Mouse (Mus musculus) heart, embryonic 13.5 days (tissue): ENCODE measurements around the gene Aaed1. TPM values are rescaled to one million over a fixed set of nuclear protein-coding genes. Genes with fewer than 3 reads are reported as not detected.

Experiments used
- ATAC-seq: fragments of 200-750 bp; cut with Nextera tagmentation; 2 replicates; pipeline ENCODE4 v1.8.0; 2017; ENCODE audit warnings: moderate TSS enrichment; ENCODE audit not compliant: insufficient number of reproducible peaks, low FRiP score, low TSS enrichment; ENCODE audit errors: extremely low read depth
- H3K27ac ChIP-seq: fragments of 300-500 bp; sonication (generic); replicated peaks from 2 replicates; pipeline ENCODE4 v1.5.1; 2015; ENCODE audit warnings: moderate library complexity, mild to moderate bottlenecking, inconsistent platforms
- H3K27me3 ChIP-seq: fragments of 300-500 bp; sonication (generic); replicated peaks from 2 replicates; pipeline ENCODE4 v1.6.1; 2015; ENCODE audit warnings: mild to moderate bottlenecking, inconsistent platforms
- H3K36me3 ChIP-seq: fragments of 300-500 bp; sonication (generic); 2 replicates; pipeline ENCODE4 v1.6.1; 2015; ENCODE audit warnings: mild to moderate bottlenecking, inconsistent platforms
- H3K4me1 ChIP-seq: fragments of 300-500 bp; sonication (generic); 2 replicates; pipeline ENCODE4 v1.6.1; 2015; ENCODE audit warnings: inconsistent platforms
- H3K4me2 ChIP-seq: fragments of 300-500 bp; sonication (generic); 2 replicates; pipeline ENCODE4 v1.6.1; 2015; ENCODE audit warnings: inconsistent platforms, mild to moderate bottlenecking, moderate library complexity
- H3K4me3 ChIP-seq: fragments of 300-500 bp; sonication (generic); 2 replicates; pipeline ENCODE4 v1.5.1; 2015; ENCODE audit warnings: moderate library complexity, mild to moderate bottlenecking, inconsistent platforms
- H3K9ac ChIP-seq: fragments of 300-500 bp; sonication (generic); 2 replicates; pipeline ENCODE4 v1.6.1; 2015; ENCODE audit warnings: inconsistent platforms, mild to moderate bottlenecking, moderate library complexity
- H3K9me3 ChIP-seq: fragments of 300-500 bp; sonication (generic); 2 replicates; pipeline ENCODE4 v1.6.1; 2016; ENCODE audit warnings: inconsistent platforms
- WGBS: fragments of 180-500 bp; shearing (Covaris S2); methylation state at CpG from one replicate; pipeline ENCODE4 v1.1.7; 2015; ENCODE audit warnings: mixed read lengths; 5-methylcytosine and 5-hydroxymethylcytosine counted together
- polyA plus RNA-seq: library from polyadenylated mRNA; unstranded; fragments of >200 nt; fragmentation: Nextera tagmentation; extraction: Ambion mirVana; gene quantifications from 2 replicates; pipeline ENCODE4 v1.2.1, GENCODE M21; 2015

The Aaed1 gene
- polyA plus RNA-seq, 1 experiment from 2014 or later = 62.9 TPM

DNA sequence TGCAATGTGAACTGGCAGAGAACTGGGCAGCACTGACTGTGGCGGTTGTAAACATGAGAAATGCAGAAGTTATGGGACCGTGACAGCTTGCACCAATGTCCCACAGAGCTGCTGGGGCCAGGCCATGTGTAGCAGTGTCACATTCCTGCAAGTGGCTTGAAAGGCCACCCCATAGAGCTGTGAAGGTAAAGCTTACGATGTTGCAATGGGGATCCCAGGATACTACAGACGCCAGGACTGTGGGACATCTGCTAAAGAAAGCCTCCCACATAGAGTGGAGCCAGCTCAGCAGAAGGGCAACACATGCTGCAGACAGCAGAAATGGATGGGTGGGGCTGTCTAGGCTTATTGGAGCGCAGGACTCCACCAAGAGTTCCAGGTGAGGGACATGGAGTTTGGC, 5.0 kb downstream of the Aaed1 start:
- 86% methylated on average over 5 of the region's 5 CpGs for WGBS
- no peak overlapping the region for H3K27ac ChIP-seq
- H3K27me3 ChIP-seq = no peaks in the 10 kb centered on the region
- H3K4me3 ChIP-seq = no peak overlapping the region
- no peak overlapping the region for H3K4me2 ChIP-seq
- H3K36me3 ChIP-seq = peaks cover 49% of the 10 kb centered on the region
- no peak for ATAC-seq
- H3K9ac ChIP-seq = no peak overlapping the region
- H3K4me1 ChIP-seq = peaks cover 29% of the 10 kb centered on the region
- H3K9me3 ChIP-seq = no peaks in the 10 kb centered on the region

DNA sequence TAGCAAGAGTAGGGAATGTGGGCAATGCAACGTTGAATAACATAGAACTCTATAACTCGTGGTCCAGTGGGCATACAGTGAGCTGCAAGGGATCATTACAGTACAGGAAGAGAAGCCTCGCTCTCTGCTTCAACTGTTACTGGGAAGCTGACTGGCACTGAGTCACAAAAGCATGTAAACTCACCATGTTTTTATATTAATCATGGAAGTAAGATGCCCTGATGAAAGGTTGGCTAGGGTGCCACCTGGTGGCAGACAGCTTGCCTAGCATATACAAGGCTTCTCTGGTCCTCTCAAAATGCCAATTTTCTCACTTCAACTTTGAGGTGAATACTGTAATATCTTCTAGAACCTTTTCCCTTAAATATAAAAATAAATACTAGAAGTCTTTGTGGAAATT, 6.4 kb downstream of the Aaed1 start:
- Histone ChIP-seq H3K27ac (no peak overlapping the region), H3K36me3 (peaks cover 60% of the 10 kb centered on the region), H3K9me3 (no peaks in the 10 kb centered on the region), H3K9ac (no peak overlapping the region), H3K27me3 (no peaks in the 10 kb centered on the region), H3K4me3 (no peak overlapping the region), H3K4me2 (no peak overlapping the region), H3K4me1 (peaks cover 24% of the 10 kb centered on the region)
- no peak for ATAC-seq
- 64% methylated on average over 3 of the region's 3 CpGs for WGBS

DNA sequence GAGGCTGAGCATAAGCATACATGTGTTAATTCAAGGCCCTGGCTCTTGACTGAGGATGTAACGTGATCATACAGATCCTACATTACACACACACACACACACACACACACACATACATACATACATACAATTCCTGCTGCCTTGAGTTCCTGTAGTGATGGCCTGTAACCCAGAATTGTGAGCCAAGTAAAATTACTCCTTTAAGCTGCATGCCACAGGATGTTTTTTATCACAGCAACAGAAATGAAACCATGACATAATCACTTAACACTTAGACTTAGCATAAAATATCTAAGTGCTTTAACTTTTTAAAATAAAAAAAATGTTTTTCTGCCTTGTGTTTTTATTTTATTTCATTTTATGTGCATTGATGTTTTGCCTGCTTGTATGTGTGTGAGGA, 13.4 kb downstream of the Aaed1 start:
- peaks cover 75% of the 10 kb centered on the region for H3K36me3 ChIP-seq
- H3K9ac ChIP-seq = no peak overlapping the region
- no peak for ATAC-seq
- no peaks in the 10 kb centered on the region for H3K27me3 ChIP-seq
- 82% methylated on average over 1 of the region's 1 CpGs for WGBS
- H3K27ac ChIP-seq = no peak overlapping the region
- peaks cover 13% of the 10 kb centered on the region for H3K4me1 ChIP-seq
- H3K4me3 ChIP-seq = no peak overlapping the region
- no peaks in the 10 kb centered on the region for H3K9me3 ChIP-seq
- no peak overlapping the region for H3K4me2 ChIP-seq

DNA sequence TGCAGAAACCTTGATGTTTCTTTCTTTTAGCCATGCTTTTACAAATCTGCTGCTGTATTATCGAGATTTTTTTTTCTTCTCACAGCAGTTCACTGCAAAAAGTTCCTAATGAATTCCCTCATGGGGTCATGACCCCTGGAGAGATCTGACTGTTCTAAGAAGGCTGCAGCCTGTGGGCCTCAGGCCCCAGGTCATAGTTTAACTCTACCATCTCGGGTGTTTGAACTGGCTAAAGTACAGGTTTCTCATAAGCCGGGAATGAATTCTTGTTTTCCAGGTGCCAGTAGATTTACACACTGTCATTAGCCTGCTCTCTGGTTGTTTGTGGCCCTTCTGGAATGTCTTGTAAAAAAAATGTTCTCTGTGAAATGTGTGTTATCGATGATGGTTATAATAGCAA, 25.7 kb downstream of the Aaed1 start:
- no peak for ATAC-seq
- Histone ChIP-seq H3K4me3 (no peak overlapping the region), H3K4me2 (no peak overlapping the region), H3K27me3 (no peaks in the 10 kb centered on the region), H3K36me3 (peaks cover 37% of the 10 kb centered on the region), H3K4me1 (peaks cover 5% of the 10 kb centered on the region), H3K27ac (no peak overlapping the region), H3K9ac (no peak overlapping the region), H3K9me3 (peaks cover 5% of the 10 kb centered on the region; the same call in 1 of the 2 replicates)
- whole genome bisulfite sequencing = 57% methylated on average over 4 of the region's 4 CpGs

DNA sequence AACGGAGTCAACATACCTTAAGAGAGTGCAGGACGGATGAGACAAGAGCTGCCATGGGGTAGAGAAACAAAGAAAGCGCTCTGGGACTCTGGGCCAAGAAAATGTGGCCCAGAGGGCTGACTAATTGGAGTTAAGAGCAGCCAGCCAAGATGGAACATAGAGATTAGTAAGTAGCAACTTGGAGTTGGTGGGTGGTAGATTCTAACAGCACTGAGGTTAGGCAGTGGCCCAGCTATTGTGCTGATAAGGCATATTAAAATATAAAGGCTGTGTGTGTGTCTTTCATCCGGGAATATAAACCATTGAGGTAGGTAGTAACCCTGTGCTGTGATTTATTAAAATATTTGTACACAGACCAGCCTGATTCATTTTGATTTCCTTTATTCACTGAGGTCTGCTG, 26.2 kb downstream of the Aaed1 start:
- Histone ChIP-seq H3K36me3 (peaks cover 33% of the 10 kb centered on the region), H3K4me2 (no peak overlapping the region), H3K9ac (no peak overlapping the region), H3K27ac (no peak overlapping the region), H3K27me3 (no peaks in the 10 kb centered on the region), H3K9me3 (peaks cover 5% of the 10 kb centered on the region; the same call in 1 of the 2 replicates), H3K4me3 (no peak overlapping the region), H3K4me1 (peaks cover 5% of the 10 kb centered on the region)
- 67% methylated on average over 4 of the region's 4 CpGs for WGBS
- ATAC-seq = no peak

DNA sequence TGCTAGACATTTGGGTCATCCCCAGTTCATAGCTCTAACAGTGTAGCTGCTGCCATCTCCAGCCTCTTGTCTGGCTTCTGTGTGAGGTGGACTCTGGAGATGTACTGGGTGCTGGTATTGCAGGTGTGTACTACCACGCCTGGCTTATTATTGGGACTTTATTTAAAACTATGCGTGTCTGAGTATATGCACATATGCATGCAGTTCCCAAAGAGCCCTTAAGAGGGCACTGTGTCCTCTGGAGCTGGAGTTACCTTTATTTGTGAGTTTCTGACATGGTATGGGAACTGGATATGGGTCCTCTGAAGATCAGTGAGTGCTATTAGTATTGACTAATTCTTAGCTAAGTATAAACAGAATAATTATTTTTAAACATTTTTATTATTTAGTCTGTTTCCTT, 27.8 kb downstream of the Aaed1 start:
- WGBS = 93% methylated on average over 2 of the region's 2 CpGs
- Histone ChIP-seq H3K9me3 (peaks cover 5% of the 10 kb centered on the region; the same call in 1 of the 2 replicates), H3K4me2 (no peak overlapping the region), H3K9ac (no peak overlapping the region), H3K4me3 (no peak overlapping the region), H3K27me3 (no peaks in the 10 kb centered on the region), H3K27ac (no peak overlapping the region), H3K4me1 (peaks cover 5% of the 10 kb centered on the region), H3K36me3 (peaks cover 23% of the 10 kb centered on the region)
- ATAC-seq = no peak

DNA sequence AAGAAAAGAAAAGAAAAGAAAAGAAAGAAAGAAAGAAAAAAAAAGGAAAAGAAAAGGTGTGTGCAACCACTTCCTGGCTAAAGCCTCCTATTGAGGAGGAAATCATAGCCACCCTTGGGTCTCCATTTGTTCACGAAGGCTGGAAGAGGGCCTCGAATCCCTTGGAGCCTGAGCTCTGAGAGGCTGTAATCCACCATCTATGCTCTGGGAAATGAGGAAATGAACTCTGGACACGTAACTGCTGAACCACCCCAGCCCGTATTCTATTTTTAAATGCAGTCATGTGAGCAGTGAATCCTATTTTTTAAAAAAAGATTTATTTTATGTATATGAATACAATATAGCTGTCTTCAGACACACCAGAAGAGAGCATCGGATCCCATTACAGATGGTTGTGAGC, 31.6 kb downstream of the Aaed1 start:
- no peak for ATAC-seq
- 83% methylated on average over 5 of the region's 5 CpGs for whole genome bisulfite sequencing

DNA sequence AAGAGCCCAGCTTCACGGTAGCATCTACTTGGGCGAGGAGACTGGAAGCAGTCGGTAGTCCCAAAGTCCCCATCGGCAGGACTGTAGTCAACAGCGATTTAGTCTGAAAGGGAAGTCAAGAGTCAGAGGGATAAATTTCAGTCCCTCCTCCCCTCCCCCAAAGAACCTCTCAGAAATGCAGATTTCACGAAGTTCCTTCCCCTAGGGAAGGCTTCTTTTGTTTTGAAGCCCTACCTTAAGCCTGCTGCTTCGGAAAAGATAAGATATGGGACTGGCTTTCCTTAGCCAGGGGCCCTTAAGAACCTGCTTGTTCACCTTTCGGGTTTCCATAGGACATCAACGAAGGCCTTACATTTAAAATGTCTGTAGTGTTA, 36.8 kb downstream of the Aaed1 start:
- Histone ChIP-seq H3K9ac (no peak overlapping the region), H3K36me3 (no peaks in the 10 kb centered on the region), H3K9me3 (no peaks in the 10 kb centered on the region), H3K27ac (no peak overlapping the region), H3K4me2 (peak overlapping the region; percentile 100), H3K4me3 (peak overlapping the region; percentile 84), H3K4me1 (peaks cover 19% of the 10 kb centered on the region), H3K27me3 (peaks cover 5% of the 10 kb centered on the region; the same call in 1 of the 2 replicates)
- WGBS = 15% methylated on average over 9 of the region's 9 CpGs
- no peak for ATAC-seq

More for the DNA sequence above, 31.6 kb downstream of the Aaed1 start:
- no peaks in the 10 kb centered on the region for H3K27me3 ChIP-seq
- H3K9me3 ChIP-seq = peaks cover 5% of the 10 kb centered on the region; the same call in 1 of the 2 replicates
- no peak overlapping the region for H3K9ac ChIP-seq
- H3K4me3 ChIP-seq = no peak overlapping the region
- H3K4me2 ChIP-seq = no peak overlapping the region
- peaks cover 8% of the 10 kb centered on the region for H3K36me3 ChIP-seq
- no peak overlapping the region for H3K27ac ChIP-seq
- no peaks in the 10 kb centered on the region for H3K4me1 ChIP-seq

DNA sequence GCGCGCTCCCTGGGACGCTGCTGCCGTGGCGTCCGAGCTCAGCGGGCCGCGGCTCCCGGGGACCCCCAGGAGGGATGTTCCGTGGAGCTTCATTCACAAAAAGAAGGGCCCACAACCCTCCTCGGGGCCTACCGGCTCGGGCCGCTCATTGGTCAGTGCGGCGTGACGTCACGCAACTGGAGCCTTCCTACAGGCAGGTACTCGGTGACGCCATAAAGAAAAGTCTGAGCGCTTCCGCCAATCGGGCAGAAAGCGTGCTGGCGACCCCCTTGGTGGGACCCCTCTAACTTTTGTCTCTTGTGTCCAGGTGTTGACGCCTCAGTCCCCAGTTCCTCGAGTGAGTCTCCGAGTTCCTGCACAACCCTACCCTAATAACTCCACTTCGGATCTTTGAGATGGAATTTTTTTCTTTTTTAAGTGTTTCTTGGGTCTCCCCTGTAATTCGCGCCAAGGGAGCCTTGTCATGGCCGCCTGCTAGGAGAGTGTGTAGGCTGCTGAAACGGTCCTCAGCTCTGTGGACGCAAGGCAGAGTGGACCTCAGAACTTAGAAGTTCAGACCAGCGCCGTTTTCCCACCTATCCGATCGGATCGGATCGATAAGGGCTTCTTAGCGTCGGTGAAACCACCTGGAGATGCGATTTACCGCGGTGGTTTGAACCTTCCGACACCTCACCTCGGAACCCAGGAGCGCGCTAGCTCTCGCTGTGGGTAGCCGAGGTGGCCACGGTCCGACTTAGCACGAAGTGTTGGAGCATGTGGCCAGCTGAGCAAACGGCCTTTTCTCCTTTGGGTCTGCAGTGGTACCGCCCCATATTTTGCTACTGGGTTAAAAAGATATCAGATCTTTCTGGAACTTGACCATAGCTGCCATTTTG, 37.4 kb downstream of the Aaed1 start, which contains the start of gene Cdc14b:
TSS of gene Cdc14b (minus strand) at position 412 of the 875 bp plus-strand sequence.
- Histone ChIP-seq H3K36me3 (no peaks in the 10 kb centered on the region), H3K27me3 (peaks cover 5% of the 10 kb centered on the region; the same call in 1 of the 2 replicates), H3K4me2 (peak within 1 kb of the TSS; percentile 100), H3K27ac (no peak within 1 kb of the TSS; the same call in 1 of the 2 replicates), H3K9ac (peak within 1 kb of the TSS; percentile 86), H3K4me3 (peak within 1 kb of the TSS; percentile 84), H3K9me3 (no peaks in the 10 kb centered on the region), H3K4me1 (peaks cover 19% of the 10 kb centered on the region)
- peak; percentile 79 for ATAC-seq
- WGBS = 1% methylated on average over 57 of the region's 57 CpGs

DNA sequence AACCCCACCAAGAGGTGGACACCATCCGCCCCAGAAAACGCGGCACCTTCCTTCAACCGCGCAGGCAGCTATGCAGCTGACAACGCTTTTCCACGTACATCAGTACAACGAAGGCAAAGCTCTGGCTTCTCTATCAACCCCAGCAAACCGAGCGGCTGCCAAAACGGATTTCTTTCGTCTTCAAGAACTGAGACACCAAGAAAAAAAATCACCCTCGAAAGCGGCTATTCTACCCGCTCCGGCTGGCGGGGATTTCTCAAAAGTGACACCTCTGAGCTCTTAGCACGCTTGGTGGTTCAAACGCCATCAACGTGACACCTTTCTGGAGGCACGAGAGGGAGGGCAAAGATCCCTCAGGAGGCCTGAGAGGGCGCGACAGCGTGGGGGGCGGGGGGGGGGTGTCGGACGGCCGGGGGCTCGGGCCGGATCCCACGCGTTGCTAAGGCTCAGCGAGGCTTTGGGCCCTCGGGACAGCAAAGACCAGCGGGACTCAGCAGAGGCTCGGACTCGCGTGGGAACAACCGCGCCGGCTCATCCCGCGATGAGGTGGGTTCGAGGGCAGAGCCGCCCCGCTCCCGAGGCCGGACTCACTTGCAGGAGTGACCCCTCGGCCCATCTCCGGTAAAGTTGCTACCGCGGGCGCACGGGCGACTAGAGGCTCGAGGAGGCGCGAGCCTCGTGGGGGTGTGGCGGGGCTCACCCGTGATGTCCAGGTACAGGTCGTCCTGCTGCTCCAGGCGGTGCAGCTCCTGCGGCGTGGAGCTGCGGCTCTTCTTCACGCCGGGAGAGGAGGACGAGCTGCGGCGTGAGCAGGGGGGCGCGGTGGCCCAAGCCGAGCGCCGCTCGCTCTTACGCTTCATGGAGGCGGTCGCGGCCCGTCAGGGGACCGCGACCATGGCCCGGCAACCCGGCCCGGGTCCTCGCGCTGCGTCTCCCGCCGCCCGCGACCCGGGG, 38.3 kb downstream of the Aaed1 start:
- no peaks in the 10 kb centered on the region for H3K36me3 ChIP-seq
- H3K27ac ChIP-seq = no peak overlapping the region; the same call in 1 of the 2 replicates
- no peaks in the 10 kb centered on the region for H3K9me3 ChIP-seq
- H3K4me2 ChIP-seq = peak overlapping the region; percentile 100
- H3K9ac ChIP-seq = peak overlapping the region; percentile 86
- 1% methylated on average over 94 of the region's 95 CpGs for WGBS
- peaks cover 19% of the 10 kb centered on the region for H3K4me1 ChIP-seq
- peak overlapping the region; percentile 84 for H3K4me3 ChIP-seq
- ATAC-seq = peak; percentile 52; the same call in 1 of the 2 replicates
- peaks cover 5% of the 10 kb centered on the region; the same call in 1 of the 2 replicates for H3K27me3 ChIP-seq

DNA sequence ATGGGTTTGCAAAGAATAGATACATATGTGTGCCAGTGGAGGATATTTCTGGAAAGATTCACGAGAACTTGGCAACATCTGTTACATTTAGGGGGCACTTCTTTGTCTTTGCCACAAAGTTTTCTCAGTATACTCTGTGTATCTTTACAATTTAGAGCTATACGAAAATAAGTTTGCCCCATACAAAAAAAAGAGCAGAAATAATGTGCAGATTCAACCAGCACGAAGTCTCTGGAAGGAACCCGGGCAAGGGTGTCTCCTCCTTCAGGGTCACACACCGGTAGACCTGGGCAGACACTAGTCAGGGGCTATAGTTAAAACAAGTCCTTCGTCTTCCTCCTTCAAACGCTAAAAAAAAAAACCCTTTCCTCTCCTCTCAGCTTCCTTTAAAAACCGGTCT, 39.2 kb downstream of the Aaed1 start:
- H3K9ac ChIP-seq = peak overlapping the region; percentile 86; the same call in 1 of the 2 replicates
- peak overlapping the region; percentile 100 for H3K4me2 ChIP-seq
- peak overlapping the region; percentile 84 for H3K4me3 ChIP-seq
- no peak overlapping the region for H3K27ac ChIP-seq
- H3K36me3 ChIP-seq = no peaks in the 10 kb centered on the region
- peaks cover 19% of the 10 kb centered on the region for H3K4me1 ChIP-seq
- 49% methylated on average over 8 of the region's 8 CpGs for WGBS
- no peaks in the 10 kb centered on the region for H3K9me3 ChIP-seq
- H3K27me3 ChIP-seq = peaks cover 5% of the 10 kb centered on the region; the same call in 1 of the 2 replicates
- no peak for ATAC-seq
